Mouse (Mus musculus) right cerebral cortex, postnatal 14 days (tissue): ENCODE results near the gene Pabpc1l.
A peak's percentile ranks its signal among the peaks of the same experiment; 100 is the strongest.
"Not testable (repeated sequence)": the region's sequence is repeated elsewhere in the genome, so short reads cannot be mapped to it uniquely, and the experiment has no call there.

Source experiments
- DNase-seq: peaks from one replicate; pipeline ENCODE4 v3.0.0; 2022

Pabpc1l gene

GRCm38 (mm10) chr2:164038407-164039028 lies 13.3 kb downstream of the Pabpc1l start:
- no peak for DNase-seq

DNA sequence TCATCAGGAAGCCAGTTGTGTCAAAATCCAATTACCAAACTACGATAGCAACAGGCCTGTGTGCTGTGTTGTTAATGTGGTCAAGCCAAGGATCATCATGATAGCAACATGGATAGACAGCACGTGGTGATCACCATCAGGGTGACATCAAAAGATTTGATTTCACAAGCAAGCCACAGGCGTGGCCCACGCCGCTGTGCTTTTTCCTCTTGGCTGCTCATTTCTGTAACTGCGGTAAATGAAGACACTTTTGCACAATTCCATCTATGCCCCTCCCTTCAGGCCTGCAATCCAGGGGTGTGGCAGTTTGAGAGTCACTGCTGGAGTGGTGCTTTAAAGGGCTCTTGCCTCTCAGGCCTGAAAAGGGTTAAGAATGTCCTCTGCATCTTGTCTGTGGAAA lies 15.7 kb downstream of the Pabpc1l start:
- no peak for DNase-seq

DNA sequence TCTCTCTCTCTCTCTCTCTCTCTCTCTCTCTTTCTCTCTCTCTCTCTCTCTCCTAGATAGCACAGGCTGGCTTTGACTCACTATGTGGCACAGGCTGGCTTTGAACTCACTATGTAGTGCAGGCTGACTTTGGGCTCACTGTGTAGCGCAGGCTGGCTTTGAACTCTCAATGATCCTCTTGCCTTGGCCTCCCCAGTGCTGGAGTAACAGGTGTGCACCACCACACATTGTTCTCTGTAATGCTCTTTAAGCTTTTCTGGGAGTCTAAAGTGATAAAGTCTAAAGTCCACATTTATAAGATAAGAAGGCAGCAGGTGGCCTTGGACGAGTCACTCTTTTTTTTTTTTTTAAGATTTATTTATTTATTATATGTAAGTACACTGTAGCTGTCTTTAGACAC lies 16.3 kb downstream of the Pabpc1l start:
- no peak for DNase-seq

- DNase-seq, result no peak
These were observed 22.0 kb downstream of the Pabpc1l start for GRCm38 (mm10) chr2:164047197-164047690.

DNA sequence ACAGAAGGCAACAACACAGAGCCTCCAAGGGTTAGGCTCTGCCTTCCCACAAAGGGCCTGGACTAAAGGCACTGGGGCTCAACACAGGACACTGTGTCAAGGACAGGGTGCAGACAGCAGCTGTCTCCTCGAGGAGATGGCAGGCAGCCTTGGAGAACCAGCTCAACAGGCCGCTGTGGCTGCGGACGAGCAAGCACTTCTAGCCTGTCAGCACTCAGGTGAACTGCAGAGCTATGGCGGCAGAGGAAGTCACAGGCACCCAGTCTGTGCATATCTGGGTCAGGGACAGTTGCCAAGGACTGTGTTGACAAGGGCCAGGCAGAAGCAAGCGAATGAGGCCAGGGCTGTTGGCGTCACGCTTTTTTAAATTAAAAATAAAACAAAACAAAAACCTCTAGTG lies 28.5 kb downstream of the Pabpc1l start:
- DNase-seq, result no peak

DNA sequence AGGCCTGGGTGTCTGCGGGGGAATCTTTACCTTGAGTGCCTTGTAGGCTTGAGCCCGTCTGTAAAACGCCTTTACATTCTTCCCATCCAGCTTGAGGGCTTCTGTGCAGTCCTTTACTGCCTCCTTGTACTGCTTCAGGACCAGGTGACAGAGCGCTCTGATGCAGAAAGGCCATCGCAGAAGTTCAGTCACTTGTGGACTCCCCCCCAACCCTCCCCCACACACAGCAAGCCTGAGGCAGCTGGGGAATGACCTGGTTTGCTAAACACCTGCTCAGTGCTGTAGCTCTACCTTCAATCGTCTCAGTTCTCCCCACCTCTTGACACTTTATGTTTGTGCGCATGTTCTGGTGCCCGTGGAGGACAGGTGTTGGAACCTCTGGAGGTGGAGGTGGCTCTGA lies 29.4 kb downstream of the Pabpc1l start:
- no peak for DNase-seq

DNA sequence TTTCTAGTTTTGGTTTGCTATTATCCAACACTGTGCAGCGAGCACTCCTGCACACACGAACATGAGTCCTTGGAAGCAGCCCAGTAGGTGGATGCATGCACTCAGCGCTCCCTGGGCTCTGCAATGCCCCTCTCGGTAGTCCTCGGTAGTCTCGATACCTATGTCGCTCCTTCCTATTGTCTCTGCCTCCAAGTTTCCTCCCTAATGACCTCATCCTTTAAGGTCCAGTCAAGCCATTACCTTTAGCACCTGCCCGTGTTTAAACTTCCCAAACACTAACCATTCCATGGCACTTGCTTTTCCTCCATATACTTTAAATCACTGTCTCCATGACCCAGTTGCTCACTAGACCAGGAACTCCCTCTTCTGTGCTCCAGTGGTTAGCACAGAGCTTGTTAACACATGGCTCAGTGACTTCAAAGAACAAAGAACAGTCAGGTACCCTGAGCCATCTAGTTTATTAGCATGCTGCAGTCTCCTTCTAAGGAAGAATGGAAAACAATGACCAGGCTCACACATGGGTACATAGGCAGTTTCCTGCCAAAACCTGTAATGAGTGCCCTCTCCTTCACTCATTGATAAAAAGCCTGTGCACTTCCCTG lies 34.5 kb downstream of the Pabpc1l start:
- no peak for DNase-seq

DNA sequence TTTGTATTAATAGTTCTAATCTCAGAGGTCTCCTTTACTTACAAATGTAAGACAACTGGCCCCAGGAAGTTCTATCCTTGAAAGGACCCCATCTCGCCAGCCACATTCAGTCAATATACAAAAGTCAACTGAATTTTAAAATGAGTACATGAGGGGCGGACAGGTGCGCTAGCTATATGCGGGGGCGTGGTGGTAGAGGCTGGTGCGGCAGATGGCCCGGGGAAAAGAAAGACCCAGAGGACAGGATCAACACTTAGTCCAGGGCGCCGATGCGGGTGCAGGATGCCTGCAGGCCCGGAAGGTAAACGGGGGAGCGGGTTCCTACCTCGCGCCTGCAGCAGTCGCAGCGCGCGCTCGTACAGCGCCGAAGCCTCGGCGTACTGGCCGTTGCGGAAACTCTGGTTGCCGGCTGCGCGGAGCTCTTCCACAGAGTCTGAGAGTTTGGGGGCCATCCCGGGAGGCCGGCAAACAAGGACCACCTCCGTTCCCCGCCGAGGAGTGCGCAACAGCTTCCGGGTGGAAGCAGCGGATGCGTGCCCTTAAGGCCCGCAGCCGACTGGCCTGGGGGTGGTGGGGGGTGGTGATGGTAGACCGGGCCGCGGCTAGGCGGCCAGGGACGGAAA lies 45.0 kb downstream of the Pabpc1l start, which contains the start of gene Stk4:
Stk4 (plus strand) TSS at position 181 of the 623 bp plus-strand sequence.
- DNase-seq, result peak; percentile 47

GRCm38 (mm10) chr2:164070765-164071436 lies 45.7 kb downstream of the Pabpc1l start, which contains the start of gene Tomm34:
Tomm34 (minus strand) TSS chr2:164071169.
- peak; percentile 87 for DNase-seq

GRCm38 (mm10) chr2:164071437-164071820 lies 46.2 kb downstream of the Pabpc1l start:
- not testable (repeated sequence) for DNase-seq

DNA sequence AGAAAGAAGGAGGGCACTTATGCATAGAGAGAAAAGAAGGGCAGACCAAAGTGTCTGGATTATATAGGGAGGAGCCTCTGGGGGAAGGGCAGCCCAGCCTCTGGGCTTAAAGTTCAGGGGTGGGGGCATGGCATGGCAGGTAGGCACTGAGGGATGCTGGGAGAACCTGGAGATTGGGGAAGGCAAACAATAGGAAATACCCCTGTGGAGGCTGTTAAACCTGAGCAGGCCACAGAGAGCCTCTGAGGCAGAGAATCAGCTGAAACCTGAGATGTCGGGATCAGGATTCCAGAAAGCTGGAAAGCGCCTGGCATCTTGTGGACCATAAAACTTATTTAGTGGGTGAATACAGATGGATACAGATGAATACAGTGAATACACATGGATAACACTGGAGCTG lies 46.9 kb downstream of the Pabpc1l start:
- DNase-seq, result no peak

DNA sequence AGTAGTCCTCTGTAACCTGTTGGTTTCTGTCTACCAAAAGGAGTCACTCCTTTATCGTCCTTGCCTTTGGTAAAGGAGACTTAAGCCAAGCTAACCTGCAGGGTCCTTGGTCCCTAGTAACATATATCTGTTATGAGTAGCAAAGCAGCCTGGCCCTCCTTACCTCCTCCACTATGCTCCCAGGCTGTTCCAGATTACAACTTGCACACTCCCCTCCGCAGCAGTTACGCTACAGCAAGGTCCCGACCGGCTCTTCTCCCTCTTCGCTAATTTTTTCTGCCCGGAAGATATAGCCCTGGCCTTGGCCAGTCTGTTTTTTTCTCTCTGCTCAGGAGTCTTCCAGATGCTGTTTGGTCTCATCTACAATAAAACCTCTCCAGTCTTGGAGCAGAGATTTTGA lies 47.9 kb downstream of the Pabpc1l start:
- DNase-seq, result no peak

DNA sequence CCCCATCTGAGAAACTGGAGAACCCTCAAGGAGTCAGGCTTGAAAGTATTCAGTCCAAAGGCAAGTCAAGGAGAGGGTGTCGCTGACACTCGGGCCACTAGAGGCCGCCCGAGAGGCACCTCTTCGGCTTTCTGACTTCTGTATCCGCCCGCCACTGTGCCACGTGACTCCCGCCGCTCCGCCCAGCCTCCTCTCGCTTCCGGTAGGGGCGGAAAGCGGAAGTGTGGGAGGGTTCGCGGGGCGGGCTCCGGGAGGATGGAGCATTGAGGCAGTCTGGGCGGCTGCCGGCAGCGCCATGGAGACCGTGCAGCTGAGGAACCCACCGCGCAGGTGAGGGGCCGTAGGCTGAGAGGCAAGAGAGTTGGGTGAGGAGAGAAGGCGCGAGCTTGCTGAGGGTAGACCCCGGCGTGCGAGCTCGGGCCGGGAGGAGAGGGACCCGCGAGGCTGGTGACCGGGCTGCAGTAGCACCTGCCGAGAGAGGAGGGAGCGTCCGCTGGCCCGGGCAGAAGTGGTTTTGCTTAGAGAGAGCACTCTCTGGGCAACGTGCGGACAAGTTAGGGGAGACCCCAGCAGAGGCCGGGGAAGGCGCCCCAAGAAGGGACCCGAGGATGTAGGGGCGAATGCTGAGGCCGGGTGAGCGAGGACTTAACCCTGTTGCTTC lies 48.8 kb downstream of the Pabpc1l start:
- DNase-seq, result peak; percentile 98

DNA sequence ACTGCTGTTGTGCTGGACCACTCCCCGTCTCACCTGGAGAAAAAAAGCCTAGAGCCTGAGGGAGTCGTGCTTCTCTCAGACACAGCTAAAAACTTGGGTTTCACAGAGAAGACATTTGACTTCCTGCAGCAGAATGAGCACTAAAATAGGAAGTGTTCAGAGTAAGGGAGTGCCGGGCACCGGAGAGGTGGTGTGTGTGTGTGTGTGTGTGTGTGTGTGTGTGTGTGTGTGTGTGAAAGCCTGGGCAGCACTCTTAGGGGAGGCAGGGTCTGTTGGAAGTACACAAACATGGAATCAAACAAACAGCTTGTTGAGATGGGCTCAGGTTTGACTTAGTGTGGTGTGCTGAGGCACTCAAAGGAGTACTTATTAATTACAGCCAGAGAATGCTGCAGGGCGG lies 49.8 kb downstream of the Pabpc1l start:
- DNase-seq, result no peak

- no peak for DNase-seq
These were observed 51.7 kb downstream of the Pabpc1l start for GRCm38 (mm10) chr2:164076874-164077425.

- no peak for DNase-seq
These were observed 52.6 kb downstream of the Pabpc1l start for GRCm38 (mm10) chr2:164077875-164078274.

- DNase-seq, result no peak
These were observed 54.2 kb downstream of the Pabpc1l start for GRCm38 (mm10) chr2:164079488-164079887.

DNA sequence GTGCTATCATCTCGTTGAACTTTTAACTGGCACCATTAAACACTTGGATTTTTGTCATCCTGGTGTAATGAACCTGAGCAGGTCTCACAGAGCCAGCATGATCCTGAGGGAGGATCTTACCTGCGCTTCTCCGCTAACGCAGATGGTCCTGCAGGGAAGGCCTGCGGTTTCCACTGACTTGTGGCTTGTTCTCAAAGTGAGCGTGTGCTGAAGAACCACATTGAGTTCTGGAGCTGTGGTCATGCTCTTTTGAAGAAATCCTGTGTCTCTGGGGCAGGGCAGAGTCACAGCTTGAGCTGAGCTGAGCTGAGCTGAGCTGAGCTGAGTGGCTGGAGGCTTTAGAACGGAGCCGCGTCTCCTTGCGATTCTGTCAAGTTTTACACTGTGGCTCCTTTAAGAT lies 56.3 kb downstream of the Pabpc1l start:
- no peak for DNase-seq

DNA sequence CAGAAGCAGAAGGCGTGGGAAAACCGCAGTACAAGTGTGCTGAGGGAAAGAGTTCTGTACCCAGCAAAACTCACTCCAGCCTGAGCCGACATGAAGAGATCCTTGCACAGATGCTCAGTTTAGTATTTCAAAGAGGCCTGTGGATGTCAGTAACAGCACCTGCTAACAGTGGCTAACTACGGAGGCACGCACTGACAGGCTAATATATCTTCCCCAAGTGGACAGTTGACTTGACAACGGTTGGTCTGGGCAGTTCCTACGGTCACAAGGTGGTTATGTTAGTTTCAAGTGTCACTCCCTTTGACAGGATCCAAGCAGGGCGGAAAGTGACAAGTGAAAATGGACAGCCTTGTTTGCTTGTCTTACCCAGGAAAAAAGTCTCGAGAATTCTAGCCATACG lies 56.9 kb downstream of the Pabpc1l start:
- DNase-seq, result no peak

DNA sequence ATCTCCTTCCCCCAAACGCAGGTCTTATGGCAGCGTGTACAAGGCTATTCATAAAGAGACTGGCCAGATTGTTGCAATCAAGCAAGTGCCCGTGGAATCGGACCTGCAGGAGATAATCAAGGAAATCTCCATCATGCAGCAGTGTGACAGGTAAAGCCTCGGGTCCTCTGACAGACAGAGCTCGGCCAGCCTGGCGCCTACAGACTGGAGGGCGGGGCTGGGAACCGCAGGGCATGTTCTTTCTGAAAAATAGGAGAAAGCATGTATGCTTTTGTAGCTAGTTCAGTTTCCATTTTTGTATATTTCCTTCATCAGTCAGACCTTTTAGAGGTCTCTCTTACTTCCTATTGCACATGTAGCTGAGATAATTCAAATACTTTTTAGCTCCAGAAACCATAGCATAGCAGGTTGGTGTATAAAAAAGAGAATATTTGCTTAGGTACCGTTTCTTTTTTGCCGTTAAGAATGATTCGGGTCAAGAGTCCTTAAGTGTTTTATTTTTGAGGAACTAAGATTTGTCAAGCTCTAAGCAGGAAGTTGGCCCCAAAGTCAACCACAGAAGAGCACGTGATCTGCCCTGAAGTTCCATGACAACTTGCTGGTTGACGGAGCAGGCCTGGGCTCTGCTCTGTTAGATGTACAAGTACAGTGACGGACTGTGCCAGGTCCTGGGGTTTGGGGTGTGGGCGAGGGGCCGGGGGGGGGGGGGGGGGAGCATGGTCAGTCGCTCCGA lies 58.5 kb downstream of the Pabpc1l start:
- DNase-seq, result no peak

DNA sequence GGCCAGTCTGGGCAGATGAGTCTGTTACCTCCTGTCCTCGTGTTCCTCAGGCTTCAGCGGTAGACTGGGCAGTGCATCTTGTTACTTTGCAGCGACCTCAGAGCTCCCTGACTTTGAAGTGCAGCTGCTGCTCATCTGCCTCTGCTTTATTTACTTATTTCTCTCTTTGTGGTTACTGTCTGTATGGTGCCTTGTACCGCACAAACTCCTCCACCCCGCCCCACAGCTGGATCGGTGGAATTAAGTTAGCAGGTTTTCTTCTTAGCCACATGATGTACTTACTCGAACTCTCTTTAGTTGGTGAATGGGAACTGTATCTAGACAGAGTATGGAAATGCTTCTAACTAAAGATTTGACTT lies 59.1 kb downstream of the Pabpc1l start:
- DNase-seq, result no peak

GRCm38 (mm10) chr2:164087416-164088017 lies 62.3 kb downstream of the Pabpc1l start:
- DNase-seq, result no peak
